Mouse (Mus musculus) erythroblast, embryonic 14.5 days (primary cell): Measurements from ENCODE around the gene Slc43a2. TPM values are rescaled to one million over a fixed set of nuclear protein-coding genes. Genes with fewer than 3 reads are reported as not detected.

ENCODE experiments used
- H3K27me3 ChIP-seq: 2 replicates; pipeline ENCODE4 v1.6.1; 2012; ENCODE audit warnings: inconsistent platforms; ENCODE audit not compliant: control insufficient read depth
- H3K36me3 ChIP-seq: 2 replicates; pipeline ENCODE4 v1.6.1; 2012; ENCODE audit warnings: mild to moderate bottlenecking, inconsistent platforms; ENCODE audit not compliant: control insufficient read depth
- H3K4me1 ChIP-seq: 2 replicates; pipeline ENCODE4 v1.6.1; 2012; ENCODE audit warnings: inconsistent platforms; ENCODE audit not compliant: control insufficient read depth
- H3K4me3 ChIP-seq: replicated peaks from 2 replicates; pipeline ENCODE3; 2012; ENCODE audit warnings: moderate library complexity, mild to moderate bottlenecking, inconsistent platforms
- H3K9me3 ChIP-seq: 2 replicates; pipeline ENCODE4 v1.6.1; 2012; ENCODE audit warnings: low read length, inconsistent platforms, mixed read lengths; ENCODE audit not compliant: control insufficient read depth
- GATA1 ChIP-seq: IDR thresholded peaks from 2 replicates; pipeline ENCODE4 v1.6.1; 2012; ENCODE audit warnings: low read length, inconsistent platforms, mixed read lengths
- TAL1 ChIP-seq: IDR thresholded peaks from 3 replicates; pipeline ENCODE4 v1.6.1; 2012; ENCODE audit warnings: low read length, inconsistent platforms, mixed read lengths
- polyA plus RNA-seq: library from polyadenylated mRNA; stranded (reverse); fragments of >175 nt; gene quantifications from 2 replicates; pipeline ENCODE4 v1.2.3, GENCODE M21; 2012

Slc43a2 gene
- polyA plus RNA-seq, 1 experiment = 0.29 TPM

DNA sequence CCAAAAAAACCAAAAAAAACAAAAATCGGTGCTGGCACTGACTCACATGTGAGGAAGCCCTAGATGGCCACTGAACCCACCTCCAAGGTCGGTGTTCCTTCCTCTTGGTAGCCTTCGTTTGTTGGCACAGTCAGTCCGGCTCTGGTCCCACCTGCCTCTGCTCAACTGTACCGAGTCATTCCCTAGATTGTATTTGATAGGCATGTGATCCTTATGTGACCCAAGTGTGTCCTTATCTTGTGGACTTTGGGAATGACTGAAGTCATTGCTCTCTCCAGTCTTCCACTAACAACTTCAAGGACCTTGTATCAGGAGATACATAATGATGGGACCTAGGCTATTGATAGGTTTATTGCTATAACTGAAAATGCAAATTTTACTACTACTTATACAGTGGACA, 73.3 kb downstream of the Slc43a2 start:
- Histone ChIP-seq H3K36me3 (peaks cover 83% of the 10 kb centered on the region), H3K27me3 (no peaks in the 10 kb centered on the region), H3K4me3 (no peak overlapping the region), H3K9me3 (no peaks in the 10 kb centered on the region), H3K4me1 (peaks cover 5% of the 10 kb centered on the region; the same call in 1 of the 2 replicates)
- TF ChIP-seq TAL1 = no peak
- no peak for TF ChIP-seq GATA1

DNA sequence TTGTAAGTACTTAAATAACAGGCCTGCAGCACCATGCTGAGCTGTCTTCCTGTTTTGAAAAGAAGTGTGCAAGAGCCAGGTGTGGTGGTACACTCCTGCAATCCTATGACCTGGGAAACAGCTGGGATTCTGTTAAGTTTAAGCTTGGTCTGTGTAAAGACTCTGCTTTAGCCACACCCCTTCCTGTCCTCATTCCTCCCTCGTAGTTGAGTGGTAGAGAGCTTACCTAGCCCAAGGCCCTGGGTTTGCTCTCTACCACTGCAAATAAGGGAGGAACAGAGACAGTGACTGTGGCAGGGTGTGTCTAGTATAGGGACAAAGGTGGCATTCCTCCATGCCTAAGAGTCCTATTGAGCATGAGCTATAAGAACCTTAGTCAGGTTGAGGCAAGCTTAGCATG, 73.8 kb downstream of the Slc43a2 start:
- Histone ChIP-seq H3K36me3 (peaks cover 83% of the 10 kb centered on the region), H3K9me3 (no peaks in the 10 kb centered on the region), H3K4me3 (no peak overlapping the region), H3K27me3 (no peaks in the 10 kb centered on the region), H3K4me1 (peaks cover 5% of the 10 kb centered on the region; the same call in 1 of the 2 replicates)
- TF ChIP-seq TAL1 (no peak), GATA1 (no peak)

DNA sequence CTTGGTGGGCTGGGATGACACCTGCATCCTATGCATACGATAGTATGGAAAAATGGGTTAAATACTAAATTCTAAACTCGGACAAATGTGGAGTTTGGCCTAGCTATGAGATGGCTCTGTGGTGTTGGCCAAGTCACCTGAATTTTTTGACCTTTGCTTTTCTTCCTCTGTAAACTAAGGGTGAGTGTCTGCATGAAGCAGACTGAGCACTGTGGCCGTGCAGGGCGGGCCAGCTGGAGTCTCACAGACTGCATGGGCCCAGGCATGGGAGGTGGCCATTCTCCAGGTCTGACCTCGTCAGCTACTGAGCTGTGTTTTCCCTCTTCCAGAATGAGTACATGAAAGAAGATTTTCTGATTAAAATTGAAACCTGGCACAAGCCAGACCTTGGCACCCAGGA, 77.3 kb downstream of the Slc43a2 start:
- H3K4me3 ChIP-seq = no peak overlapping the region
- no peaks in the 10 kb centered on the region for H3K27me3 ChIP-seq
- peaks cover 5% of the 10 kb centered on the region; the same call in 1 of the 2 replicates for H3K4me1 ChIP-seq
- no peak for TF ChIP-seq GATA1
- TF ChIP-seq TAL1 = no peak
- H3K9me3 ChIP-seq = no peaks in the 10 kb centered on the region
- H3K36me3 ChIP-seq = peaks cover 80% of the 10 kb centered on the region

DNA sequence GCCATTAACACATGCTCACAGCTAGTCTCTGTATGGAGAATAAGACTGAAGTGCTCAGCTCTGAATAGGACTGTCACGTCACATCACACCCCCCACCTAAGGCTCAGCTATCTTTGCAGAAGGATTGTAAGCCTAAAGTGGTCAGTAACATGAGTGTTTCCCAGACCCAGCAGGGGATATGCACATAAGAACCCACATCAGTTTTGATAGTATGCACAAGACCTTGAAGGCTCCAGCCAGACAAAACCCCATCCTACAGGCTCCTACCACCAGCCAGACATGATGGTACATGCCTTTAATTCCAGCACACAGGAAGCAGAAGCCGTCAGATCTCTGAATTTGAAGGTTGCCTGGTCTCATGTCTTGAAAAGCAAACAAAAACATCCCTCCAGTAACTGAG, 78.5 kb downstream of the Slc43a2 start:
- H3K9me3 ChIP-seq = no peaks in the 10 kb centered on the region
- H3K4me1 ChIP-seq = peaks cover 5% of the 10 kb centered on the region; the same call in 1 of the 2 replicates
- H3K4me3 ChIP-seq = no peak overlapping the region
- peaks cover 78% of the 10 kb centered on the region for H3K36me3 ChIP-seq
- no peaks in the 10 kb centered on the region for H3K27me3 ChIP-seq
- TF ChIP-seq GATA1 (no peak), TAL1 (no peak)

DNA sequence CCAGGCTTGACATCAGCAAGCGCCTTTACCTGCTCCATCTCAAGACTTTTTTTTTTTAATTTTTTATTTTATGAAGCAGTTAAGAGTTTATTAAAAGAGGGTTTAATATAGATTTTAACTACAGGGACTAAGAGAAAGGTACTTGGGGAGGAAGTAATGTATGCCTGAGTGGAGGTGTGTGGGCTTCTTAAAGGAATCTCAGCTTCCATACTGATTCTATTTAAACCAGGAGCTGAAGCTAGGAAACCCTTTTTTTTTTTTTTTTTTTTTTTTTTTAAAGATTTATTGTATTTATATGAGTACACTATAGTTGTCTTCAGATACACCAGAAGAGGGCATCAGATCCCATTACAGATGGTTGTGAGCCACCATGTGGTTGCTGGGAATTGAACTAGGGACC, 83.3 kb downstream of the Slc43a2 start:
- no peaks in the 10 kb centered on the region for H3K4me1 ChIP-seq
- no peak overlapping the region for H3K4me3 ChIP-seq
- no peak; the same call in 2 of the 3 replicates for TF ChIP-seq TAL1
- TF ChIP-seq GATA1 = no peak
- H3K27me3 ChIP-seq = no peaks in the 10 kb centered on the region
- peaks cover 70% of the 10 kb centered on the region for H3K36me3 ChIP-seq
- no peaks in the 10 kb centered on the region for H3K9me3 ChIP-seq

DNA sequence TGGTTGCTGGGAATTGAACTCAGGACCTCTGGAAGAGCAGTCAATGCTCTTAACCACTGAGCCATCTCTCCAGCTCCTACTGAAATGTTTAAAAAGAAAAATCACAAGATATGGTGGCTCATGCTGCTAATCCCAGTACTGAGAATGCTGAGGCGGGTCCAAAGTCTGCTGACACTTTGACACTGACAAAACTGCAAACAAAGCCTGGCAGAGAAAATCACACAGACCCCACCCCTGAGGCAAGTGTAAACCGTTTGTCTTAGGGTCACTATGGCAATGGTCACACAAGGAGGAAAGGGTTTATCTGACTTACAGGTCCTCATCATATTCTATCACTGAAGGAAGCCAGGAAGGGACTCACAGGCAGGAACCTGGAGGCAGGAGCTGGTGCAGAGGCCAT, 84.1 kb downstream of the Slc43a2 start:
- H3K9me3 ChIP-seq = no peaks in the 10 kb centered on the region
- TF ChIP-seq TAL1 = no peak
- no peak for TF ChIP-seq GATA1
- peaks cover 70% of the 10 kb centered on the region for H3K36me3 ChIP-seq
- no peaks in the 10 kb centered on the region for H3K27me3 ChIP-seq
- no peaks in the 10 kb centered on the region for H3K4me1 ChIP-seq
- H3K4me3 ChIP-seq = no peak overlapping the region

DNA sequence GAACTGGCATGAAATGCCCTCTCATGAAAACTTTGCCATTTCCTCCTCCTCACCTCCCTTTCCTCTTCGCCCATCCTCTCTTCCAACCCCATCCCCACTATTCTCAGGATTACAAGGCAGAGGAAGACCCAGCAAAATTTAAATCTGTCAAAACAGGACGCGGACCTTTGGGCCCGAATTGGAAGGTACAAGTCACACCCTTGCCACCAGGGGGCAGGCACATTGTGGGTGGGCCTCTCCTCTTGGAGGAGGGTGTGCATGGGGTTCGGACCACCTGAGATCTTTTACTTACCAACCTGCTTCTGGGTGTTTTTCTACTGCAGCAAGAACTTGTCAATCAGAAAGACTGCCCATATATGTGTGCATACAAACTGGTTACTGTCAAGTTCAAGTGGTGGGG, 87.6 kb downstream of the Slc43a2 start:
- Histone ChIP-seq H3K9me3 (no peaks in the 10 kb centered on the region), H3K4me1 (no peaks in the 10 kb centered on the region), H3K27me3 (no peaks in the 10 kb centered on the region), H3K4me3 (no peak overlapping the region), H3K36me3 (peaks cover 71% of the 10 kb centered on the region)
- no peak for TF ChIP-seq GATA1
- no peak for TF ChIP-seq TAL1

DNA sequence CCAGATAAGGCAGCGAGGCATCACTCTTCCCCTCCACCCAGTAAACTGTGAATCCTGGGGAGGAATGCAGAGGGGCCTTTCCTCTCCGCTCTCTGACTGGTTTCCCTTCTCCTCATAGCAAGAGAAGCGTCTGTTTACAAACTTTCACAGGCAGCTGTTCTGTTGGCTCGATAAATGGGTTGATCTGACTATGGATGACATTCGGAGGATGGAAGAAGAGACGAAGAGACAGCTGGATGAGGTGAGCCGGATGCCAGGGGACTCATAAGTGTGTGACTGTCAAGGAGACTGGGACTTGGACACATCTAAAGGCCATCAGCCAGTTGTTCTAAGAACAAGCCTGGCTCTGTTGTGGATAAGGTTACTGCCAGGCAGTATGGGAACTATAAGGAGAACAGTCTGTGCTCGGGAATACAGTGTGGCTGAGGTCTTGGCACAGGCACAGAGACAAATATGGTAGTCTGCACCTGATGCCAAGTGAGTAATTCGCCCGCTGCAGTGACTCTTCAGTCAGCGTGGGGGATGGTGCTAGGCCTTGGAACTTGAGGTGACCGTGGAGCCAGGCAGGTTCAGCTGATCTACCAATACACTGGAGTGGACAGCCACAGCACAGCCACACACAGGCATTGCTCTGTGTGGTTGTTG, 88.8 kb downstream of the Slc43a2 start:
- H3K9me3 ChIP-seq = no peaks in the 10 kb centered on the region
- H3K27me3 ChIP-seq = no peaks in the 10 kb centered on the region
- H3K4me1 ChIP-seq = peaks cover 1% of the 10 kb centered on the region; the same call in 1 of the 2 replicates
- no peak overlapping the region for H3K4me3 ChIP-seq
- no peak for TF ChIP-seq GATA1
- TF ChIP-seq TAL1 = no peak
- H3K36me3 ChIP-seq = peaks cover 73% of the 10 kb centered on the region

DNA sequence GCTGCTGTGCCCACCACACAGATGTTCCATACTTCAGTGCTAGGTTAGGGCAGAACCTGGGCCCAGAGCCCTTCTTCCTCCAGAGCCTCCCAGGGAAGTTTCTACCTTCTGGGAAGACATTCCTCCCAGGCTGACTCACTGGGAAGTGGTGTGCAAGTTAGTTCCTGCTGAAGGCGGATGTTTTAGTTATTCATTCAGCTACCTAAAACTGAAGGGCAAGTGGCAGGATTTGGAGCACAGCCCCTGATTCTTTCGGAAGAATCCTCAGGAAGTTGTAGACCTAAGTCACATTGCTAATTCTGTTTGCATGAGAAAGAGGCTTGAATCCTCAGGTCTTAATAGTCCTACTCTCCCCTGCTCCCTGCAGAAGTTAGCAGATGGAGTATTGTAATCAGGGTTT, 89.9 kb downstream of the Slc43a2 start:
- TF ChIP-seq TAL1 (no peak), GATA1 (no peak)
- Histone ChIP-seq H3K36me3 (peaks cover 80% of the 10 kb centered on the region), H3K9me3 (no peaks in the 10 kb centered on the region)

More for the DNA sequence above, 89.9 kb downstream of the Slc43a2 start:
- Histone ChIP-seq H3K4me1 (peaks cover 1% of the 10 kb centered on the region; the same call in 1 of the 2 replicates), H3K27me3 (no peaks in the 10 kb centered on the region), H3K4me3 (no peak overlapping the region)
